Mouse (Mus musculus): ENCODE measurements around the gene Cemip. TPM values are rescaled to one million over a fixed set of nuclear protein-coding genes. Genes with fewer than 3 reads are reported as not detected.

Cemip gene
- polyA plus RNA-seq, 1 experiment from 2014 or later: 1.1 TPM

DNA sequence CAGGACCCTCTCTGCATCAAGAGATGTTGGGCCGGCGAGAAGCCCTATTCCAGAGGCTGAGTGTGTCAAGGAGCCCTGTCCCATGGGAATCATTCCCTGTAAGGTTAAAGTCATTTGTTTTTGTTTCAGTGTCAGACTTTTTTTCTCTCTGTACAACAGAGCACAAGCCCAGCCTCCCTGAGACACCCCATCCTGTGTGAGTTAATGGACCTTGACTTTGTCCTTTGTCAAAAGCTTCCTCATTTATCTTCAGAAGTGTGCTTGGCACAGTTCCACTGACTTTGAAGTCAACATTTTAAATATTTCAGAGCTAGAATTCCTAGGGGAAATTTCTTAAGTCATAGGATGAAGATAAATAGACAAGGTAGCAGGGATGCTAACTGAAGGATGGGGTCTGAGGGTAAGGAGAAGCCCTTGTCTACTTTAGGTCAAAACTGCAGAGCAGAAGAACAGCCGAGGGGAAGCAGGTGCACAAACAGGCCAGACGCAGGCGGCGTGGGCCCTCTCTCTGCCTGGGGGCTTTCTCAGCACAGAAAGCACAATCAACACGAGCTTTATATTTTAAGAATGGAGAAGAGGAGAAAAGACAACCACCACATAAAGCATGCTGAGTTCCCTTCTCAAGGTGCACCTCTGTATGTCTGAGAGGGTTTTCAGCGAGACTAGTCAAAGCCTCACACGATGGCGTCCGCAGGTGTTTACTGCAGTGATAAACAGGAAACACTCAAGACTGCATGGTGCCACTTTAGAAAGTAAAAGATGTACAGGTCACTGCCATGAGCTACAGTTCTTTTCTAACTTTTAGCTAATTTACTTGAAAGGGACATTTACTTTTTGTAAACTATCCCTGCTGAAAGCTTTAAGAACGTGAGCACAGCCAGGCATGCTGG is 33.2 kb upstream of the Cemip start:
- peaks cover 31% of the 10 kb centered on the region for H3K4me1 ChIP-seq (ENCODE audit: control insufficient read depth, insufficient read depth, low read length)
- no peak for DNase-seq (ENCODE audit: low spot score)
- 59% methylated on average over 12 of the region's 12 CpGs for WGBS

DNA sequence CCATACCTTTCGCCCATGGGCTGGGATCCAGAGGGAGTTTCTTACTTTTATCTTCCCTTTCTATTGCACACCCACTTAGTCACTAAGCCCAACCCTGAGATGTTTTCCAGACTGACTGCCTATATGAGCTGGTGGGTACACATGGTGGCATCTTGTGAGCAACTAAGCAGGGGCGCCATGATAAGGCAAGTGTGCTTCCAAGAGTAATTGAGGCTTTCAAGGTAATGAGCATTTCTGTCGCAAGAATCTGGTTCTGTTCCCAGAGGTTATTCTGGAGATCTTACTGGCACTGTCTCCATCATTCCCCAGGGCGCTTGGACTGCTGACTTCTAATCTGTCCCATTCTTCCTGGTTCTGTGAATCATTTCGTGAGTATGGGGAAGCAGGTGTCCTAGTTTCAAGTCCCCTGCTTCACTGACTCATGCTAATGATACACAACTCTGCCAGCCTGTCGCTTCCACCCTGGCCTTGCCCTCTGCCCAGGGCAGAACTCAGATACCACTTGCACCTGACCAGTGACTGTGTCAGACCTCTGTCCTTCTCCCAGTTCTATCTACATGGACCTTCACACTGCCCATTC is 31.3 kb upstream of the Cemip start:
- H3K27me3 ChIP-seq (replicated peaks; ENCODE audit: control insufficient read depth, insufficient read depth, low read length): no peaks in the 10 kb centered on the region
- WGBS: 73% methylated on average over 6 of the region's 6 CpGs
- ATAC-seq (ENCODE audit: low read depth) (no peak), DNase-seq (ENCODE audit: low spot score) (no peak)
- peaks cover 37% of the 10 kb centered on the region for H3K4me1 ChIP-seq (ENCODE audit: control insufficient read depth, insufficient read depth, low read length)
- no peak overlapping the region for H3K9ac ChIP-seq (ENCODE audit: low read depth, low read length)
- no peaks in the 10 kb centered on the region for H3K9me3 ChIP-seq (ENCODE audit: control insufficient read depth, low read length)
- H3K4me3 ChIP-seq (ENCODE audit: low read depth, low read length): no peak overlapping the region
- no peaks in the 10 kb centered on the region for H3K36me3 ChIP-seq (ENCODE audit: control insufficient read depth, insufficient read depth, low read length)
- no peak overlapping the region for H3K4me2 ChIP-seq (ENCODE audit: low read depth, low read length)
- no peak overlapping the region for H3K27ac ChIP-seq (replicated peaks; ENCODE audit: low read depth, low read length)

More for the DNA sequence above, 33.2 kb upstream of the Cemip start:
- no peak for ATAC-seq (ENCODE audit: low read depth)
- no peak overlapping the region for H3K9ac ChIP-seq (ENCODE audit: low read depth, low read length)
- no peak overlapping the region for H3K4me2 ChIP-seq (ENCODE audit: low read depth, low read length)
- no peaks in the 10 kb centered on the region for H3K9me3 ChIP-seq (ENCODE audit: control insufficient read depth, low read length)
- no peaks in the 10 kb centered on the region for H3K27me3 ChIP-seq (replicated peaks; ENCODE audit: control insufficient read depth, insufficient read depth, low read length)
- H3K27ac ChIP-seq (replicated peaks; ENCODE audit: low read depth, low read length): no peak overlapping the region
- no peaks in the 10 kb centered on the region for H3K36me3 ChIP-seq (ENCODE audit: control insufficient read depth, insufficient read depth, low read length)
- no peak overlapping the region for H3K4me3 ChIP-seq (ENCODE audit: low read depth, low read length)

DNA sequence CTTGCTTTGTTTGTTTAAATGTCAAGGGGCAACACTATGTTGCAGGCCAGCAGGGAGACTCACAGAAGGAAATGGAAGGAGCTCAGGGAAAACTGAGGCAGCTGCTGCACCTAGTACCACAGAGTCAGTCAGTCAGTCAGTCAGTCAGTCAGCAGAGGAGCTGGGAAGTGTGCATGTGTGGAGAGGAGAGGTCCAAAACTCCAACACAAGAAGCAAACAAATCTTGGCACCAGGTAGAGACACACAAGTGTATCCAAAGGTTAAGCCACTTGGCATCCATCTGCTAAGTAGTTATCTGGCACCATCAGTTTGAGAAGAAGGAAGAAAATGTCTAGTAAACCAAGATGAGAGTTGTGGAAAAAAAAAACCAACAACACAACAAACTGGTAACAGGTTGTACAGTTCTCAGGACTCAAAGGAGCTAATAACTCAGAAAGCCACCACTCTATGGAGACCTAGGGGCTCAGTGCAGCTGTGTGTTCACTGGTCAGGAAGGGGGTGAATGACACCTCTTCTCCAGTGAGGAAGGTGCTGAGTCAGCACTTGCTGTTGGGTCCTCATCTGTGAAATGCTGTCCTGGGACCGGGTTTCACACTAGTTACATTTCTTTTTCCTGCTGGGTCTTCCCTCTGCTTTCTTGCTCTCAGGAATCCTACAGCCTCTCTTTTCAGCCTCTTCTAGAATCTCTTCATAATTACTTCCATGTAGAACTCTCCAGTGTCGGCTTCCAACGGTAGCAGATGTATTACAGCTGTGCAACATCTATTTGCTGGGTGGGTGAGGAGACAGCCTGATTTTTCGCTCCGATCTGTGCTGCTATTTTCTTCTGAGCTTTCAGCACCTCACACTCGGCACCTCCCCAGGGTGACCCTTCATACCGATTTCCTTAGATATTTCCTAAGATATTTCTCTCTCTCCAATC is 30.6 kb upstream of the Cemip start:
- H3K27me3 ChIP-seq (replicated peaks; ENCODE audit: control insufficient read depth, insufficient read depth, low read length): no peaks in the 10 kb centered on the region
- ATAC-seq (ENCODE audit: low read depth): no peak

DNA sequence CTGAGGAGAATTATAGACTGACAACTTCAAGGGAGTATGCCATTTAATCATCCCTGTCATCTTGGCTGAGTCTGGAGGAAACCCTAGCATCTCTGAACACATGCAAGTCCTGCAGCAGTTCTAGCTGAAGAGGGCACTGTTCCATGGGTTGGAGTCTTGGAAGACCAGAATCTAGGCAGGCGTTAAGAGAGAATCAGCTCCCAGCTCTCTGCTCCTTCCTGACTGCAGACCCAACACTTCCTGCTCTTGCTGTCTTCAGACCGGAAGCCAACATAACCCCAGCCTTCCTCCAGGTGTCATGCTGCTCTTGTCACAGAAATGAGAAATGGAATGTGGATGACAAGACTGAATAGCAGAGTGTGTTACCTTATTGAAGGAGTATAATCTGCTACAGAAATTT is 29.1 kb upstream of the Cemip start:
- Histone ChIP-seq H3K4me3 (ENCODE audit: low read depth, low read length) (no peak overlapping the region), H3K9me3 (ENCODE audit: control insufficient read depth, low read length) (no peaks in the 10 kb centered on the region), H3K9ac (ENCODE audit: low read depth, low read length) (no peak overlapping the region), H3K27ac (replicated peaks; ENCODE audit: low read depth, low read length) (no peak overlapping the region), H3K27me3 (replicated peaks; ENCODE audit: control insufficient read depth, insufficient read depth, low read length) (no peaks in the 10 kb centered on the region), H3K4me2 (ENCODE audit: low read depth, low read length) (no peak overlapping the region), H3K4me1 (ENCODE audit: control insufficient read depth, insufficient read depth, low read length) (peaks cover 27% of the 10 kb centered on the region), H3K36me3 (ENCODE audit: control insufficient read depth, insufficient read depth, low read length) (peaks cover 2% of the 10 kb centered on the region; the same call in 1 of the 2 replicates)
- no peak for DNase-seq (ENCODE audit: low spot score)
- no peak for ATAC-seq (ENCODE audit: low read depth)
- 51% methylated on average over 2 of the region's 2 CpGs for WGBS

More for the DNA sequence above, 30.6 kb upstream of the Cemip start:
- WGBS: 37% methylated on average over 7 of the region's 7 CpGs
- Histone ChIP-seq H3K9ac (ENCODE audit: low read depth, low read length) (no peak overlapping the region), H3K36me3 (ENCODE audit: control insufficient read depth, insufficient read depth, low read length) (no peaks in the 10 kb centered on the region), H3K27ac (replicated peaks; ENCODE audit: low read depth, low read length) (no peak overlapping the region), H3K9me3 (ENCODE audit: control insufficient read depth, low read length) (no peaks in the 10 kb centered on the region), H3K4me3 (ENCODE audit: low read depth, low read length) (no peak overlapping the region), H3K4me2 (ENCODE audit: low read depth, low read length) (no peak overlapping the region), H3K4me1 (ENCODE audit: control insufficient read depth, insufficient read depth, low read length) (peaks cover 37% of the 10 kb centered on the region)
- DNase-seq (ENCODE audit: low spot score): peak; percentile 68

DNA sequence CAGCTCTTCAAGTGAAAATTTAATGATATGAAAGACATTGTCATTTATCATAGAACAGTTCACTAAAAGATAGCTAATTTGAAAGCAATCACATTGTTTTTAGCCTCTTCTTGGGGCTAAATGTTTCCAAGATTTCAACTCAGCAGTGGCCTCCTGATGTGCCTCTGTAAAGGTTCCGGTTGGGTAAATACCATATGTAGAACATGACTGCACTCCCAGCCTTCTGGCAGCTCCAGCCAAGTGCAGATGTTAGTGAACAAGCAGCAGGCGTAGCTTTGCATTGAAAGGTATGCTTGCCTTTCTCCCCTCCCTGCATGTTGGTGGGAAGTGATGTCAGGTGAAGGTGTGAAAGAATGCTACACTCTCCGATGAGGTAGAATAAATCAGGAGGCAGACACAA is 28.5 kb upstream of the Cemip start:
- Histone ChIP-seq H3K4me2 (ENCODE audit: low read depth, low read length) (no peak overlapping the region), H3K9ac (ENCODE audit: low read depth, low read length) (no peak overlapping the region), H3K27ac (replicated peaks; ENCODE audit: low read depth, low read length) (no peak overlapping the region), H3K27me3 (replicated peaks; ENCODE audit: control insufficient read depth, insufficient read depth, low read length) (no peaks in the 10 kb centered on the region), H3K4me1 (ENCODE audit: control insufficient read depth, insufficient read depth, low read length) (peaks cover 21% of the 10 kb centered on the region; the same call in 1 of the 2 replicates), H3K4me3 (ENCODE audit: low read depth, low read length) (no peak overlapping the region), H3K36me3 (ENCODE audit: control insufficient read depth, insufficient read depth, low read length) (peaks cover 8% of the 10 kb centered on the region; the same call in 1 of the 2 replicates), H3K9me3 (ENCODE audit: control insufficient read depth, low read length) (no peaks in the 10 kb centered on the region)
- no peak for ATAC-seq (ENCODE audit: low read depth)
- peak; percentile 52 for DNase-seq (ENCODE audit: low spot score)
- 65% methylated on average over 3 of the region's 3 CpGs for WGBS

DNA sequence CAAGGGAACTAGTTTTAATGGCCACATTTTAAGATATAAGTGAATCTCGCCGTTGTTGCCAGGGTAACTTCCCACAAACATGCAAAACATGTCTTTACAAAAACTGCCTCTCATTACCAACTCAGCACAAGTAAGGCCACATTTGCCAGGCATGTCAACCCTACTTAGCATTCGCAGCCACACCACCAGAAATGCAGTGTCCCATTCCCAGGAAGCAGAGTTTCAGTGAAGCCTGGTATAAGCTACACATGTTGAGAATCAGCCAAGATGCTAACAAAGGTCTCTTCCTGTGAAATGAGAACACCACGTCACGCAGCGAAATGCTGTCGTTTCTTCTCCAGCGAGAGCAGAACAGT is 26.7 kb upstream of the Cemip start:
- no peak for DNase-seq (ENCODE audit: low spot score)
- Histone ChIP-seq H3K27me3 (replicated peaks; ENCODE audit: control insufficient read depth, insufficient read depth, low read length) (no peaks in the 10 kb centered on the region), H3K36me3 (ENCODE audit: control insufficient read depth, insufficient read depth, low read length) (peaks cover 17% of the 10 kb centered on the region; the same call in 1 of the 2 replicates), H3K27ac (replicated peaks; ENCODE audit: low read depth, low read length) (no peak overlapping the region), H3K4me1 (ENCODE audit: control insufficient read depth, insufficient read depth, low read length) (peaks cover 14% of the 10 kb centered on the region; the same call in 1 of the 2 replicates), H3K4me3 (ENCODE audit: low read depth, low read length) (no peak overlapping the region), H3K4me2 (ENCODE audit: low read depth, low read length) (no peak overlapping the region), H3K9ac (ENCODE audit: low read depth, low read length) (no peak overlapping the region), H3K9me3 (ENCODE audit: control insufficient read depth, low read length) (no peaks in the 10 kb centered on the region)
- WGBS: 74% methylated on average over 8 of the region's 8 CpGs
- ATAC-seq (ENCODE audit: low read depth): no peak

DNA sequence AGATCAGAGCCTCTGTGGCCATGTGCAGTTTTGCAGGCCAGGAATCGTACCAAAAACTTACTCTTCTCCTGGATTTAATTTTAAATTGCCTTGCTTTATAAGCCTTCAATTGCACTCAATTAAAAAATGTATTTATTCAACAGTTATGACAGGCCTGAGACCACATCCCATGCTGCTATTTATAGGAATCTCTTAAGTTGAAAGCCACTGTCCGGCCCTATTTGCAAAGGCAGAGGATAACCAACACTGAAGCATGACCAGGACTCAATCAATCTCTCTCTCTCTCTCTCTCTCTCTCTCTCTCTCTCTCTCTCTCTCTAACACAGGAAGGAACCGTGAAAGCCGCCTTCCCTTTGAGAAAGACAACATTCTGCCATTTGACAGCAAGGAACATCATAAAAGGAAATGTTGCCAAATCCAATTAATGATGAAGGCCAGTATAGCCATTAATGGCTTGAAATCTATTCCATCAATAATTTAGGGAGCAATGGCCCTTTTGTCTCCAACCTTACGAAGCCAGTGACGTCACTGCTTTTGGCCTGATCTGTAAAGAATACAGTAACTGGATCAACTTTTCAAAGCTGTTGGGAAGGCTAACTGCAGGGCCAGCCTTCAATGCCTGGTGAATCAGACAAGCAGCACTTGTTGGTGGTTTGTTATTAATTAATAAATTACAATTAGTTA is 26.2 kb upstream of the Cemip start:
- WGBS: 82% methylated on average over 6 of the region's 6 CpGs
- Histone ChIP-seq H3K4me2 (ENCODE audit: low read depth, low read length) (no peak overlapping the region), H3K9ac (ENCODE audit: low read depth, low read length) (no peak overlapping the region), H3K36me3 (ENCODE audit: control insufficient read depth, insufficient read depth, low read length) (peaks cover 17% of the 10 kb centered on the region; the same call in 1 of the 2 replicates), H3K4me3 (ENCODE audit: low read depth, low read length) (no peak overlapping the region), H3K27ac (replicated peaks; ENCODE audit: low read depth, low read length) (no peak overlapping the region), H3K27me3 (replicated peaks; ENCODE audit: control insufficient read depth, insufficient read depth, low read length) (no peaks in the 10 kb centered on the region), H3K9me3 (ENCODE audit: control insufficient read depth, low read length) (no peaks in the 10 kb centered on the region), H3K4me1 (ENCODE audit: control insufficient read depth, insufficient read depth, low read length) (peaks cover 12% of the 10 kb centered on the region; the same call in 1 of the 2 replicates)
- DNase-seq (ENCODE audit: low spot score): no peak
- no peak for ATAC-seq (ENCODE audit: low read depth)
